Mouse (Mus musculus) megakaryocyte progenitor cell, adult 5-6 weeks (primary cell): ENCODE results near the gene Ccnd3. TPM values are rescaled to one million over a fixed set of nuclear protein-coding genes. Genes with fewer than 3 reads are reported as not detected.
"Not testable (repeated sequence)": the region's sequence is repeated elsewhere in the genome, so short reads cannot be mapped to it uniquely, and the experiment has no call there.

Source experiments
- ATAC-seq: replicated peaks from 2 replicates; pipeline ENCODE4 v1.8.0; 2016; ENCODE audit warnings: mild to moderate bottlenecking, moderate TSS enrichment, inconsistent platforms; ENCODE audit not compliant: poor library complexity
- total RNA-seq, 2 experiments: library from RNA; stranded (forward) in 1 of 2; stranded (reverse) in 1 of 2; fragments of 157-497, 149-512 nt in 1 of 2; fragments of 200-1000 nt in 1 of 2; gene quantifications; 2 replicates each; pipeline versions ENCODE4 v1.2.3 to v1.2.4; 2015 to 2017

The Ccnd3 gene
- total RNA-seq, 2 experiments from 2014 or later, result 51.4 to 95.3 TPM

DNA sequence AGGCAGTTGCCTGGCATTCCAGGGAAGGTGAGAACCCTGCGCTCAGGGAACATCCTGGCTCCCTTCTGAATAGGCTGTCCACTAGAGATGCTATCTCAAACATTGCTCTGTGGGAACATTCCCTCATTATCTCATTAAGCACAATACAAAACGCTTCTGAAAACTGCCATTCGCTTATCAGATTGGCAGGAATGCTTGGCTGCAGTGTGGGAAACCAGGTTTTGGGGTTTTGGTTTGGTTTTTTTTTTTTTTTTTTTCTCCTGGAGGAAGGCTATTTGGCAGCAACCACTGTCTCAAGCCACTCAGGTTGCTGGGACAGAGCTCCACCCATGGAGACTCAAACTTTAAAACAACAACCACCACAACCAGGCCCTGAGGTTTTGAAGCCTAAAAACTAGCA is 25.0 kb upstream of the Ccnd3 start:
- ATAC-seq, result no peak

DNA sequence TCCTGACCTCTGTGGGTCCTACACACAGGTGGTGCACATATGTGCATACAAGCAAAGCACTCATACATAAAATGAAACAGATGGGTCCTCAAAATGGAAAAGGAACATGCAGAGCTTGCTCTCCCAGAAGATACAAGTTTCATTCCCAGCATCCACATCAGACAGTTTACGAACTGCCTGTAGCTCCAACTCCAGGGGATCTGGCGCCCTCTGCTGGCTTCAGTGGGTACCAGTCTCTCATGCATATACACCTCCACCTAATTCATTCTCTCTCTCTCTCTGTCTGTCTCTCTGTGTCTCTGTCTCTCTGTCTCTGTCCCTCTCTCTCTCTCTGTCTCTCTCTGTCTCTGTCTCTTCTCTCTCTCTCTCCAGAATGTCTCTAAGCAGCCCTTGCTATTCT is 22.4 kb upstream of the Ccnd3 start:
- ATAC-seq, result peak; percentile 56

GRCm38 (mm10) chr17:47484241-47484921 is 20.5 kb upstream of the Ccnd3 start:
- ATAC-seq, result peak; percentile 65

DNA sequence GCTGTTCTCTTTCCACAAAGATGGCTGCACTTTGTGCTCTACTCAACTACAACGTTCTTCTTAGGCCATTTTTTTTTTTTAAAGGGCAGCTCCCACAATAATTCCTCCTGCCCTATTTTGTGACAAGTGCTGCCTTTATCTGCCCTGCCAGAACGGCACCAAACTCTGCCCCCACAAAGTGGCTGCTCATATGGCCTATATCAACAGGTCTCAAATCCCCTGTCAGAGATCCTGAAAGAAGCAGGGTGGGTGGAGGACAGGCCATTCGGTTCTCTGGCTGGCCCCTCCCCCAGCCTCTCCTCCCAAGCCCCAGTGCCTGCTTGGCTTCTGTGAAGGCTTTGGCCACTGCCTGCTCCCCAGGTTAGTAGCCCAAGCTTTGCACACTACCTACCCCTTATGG is 19.9 kb upstream of the Ccnd3 start:
- ATAC-seq, result peak; percentile 47; the same call in 1 of the 2 replicates

DNA sequence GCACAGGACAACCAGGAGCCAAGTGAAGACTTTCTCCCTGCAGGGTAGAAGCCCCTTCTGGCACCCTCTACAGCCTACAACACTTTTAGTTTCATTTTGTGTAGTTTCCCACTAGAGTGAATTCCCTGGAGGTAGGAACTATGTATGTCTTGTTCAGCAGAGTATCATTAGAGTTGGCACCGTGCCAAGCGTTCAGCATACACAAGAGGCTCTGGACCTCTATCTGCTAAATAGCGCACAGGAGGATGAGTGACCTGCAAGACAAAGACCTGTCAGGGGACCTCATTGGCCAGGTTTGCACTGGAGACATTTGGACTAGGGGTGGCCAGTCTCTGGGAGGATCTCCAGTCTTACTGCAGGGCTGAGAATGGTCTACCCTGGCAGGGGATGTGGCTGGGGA is 19.1 kb upstream of the Ccnd3 start:
- ATAC-seq, result 0 out of 2 replicates have a peak, but pooled peaks have one; percentile 8

DNA sequence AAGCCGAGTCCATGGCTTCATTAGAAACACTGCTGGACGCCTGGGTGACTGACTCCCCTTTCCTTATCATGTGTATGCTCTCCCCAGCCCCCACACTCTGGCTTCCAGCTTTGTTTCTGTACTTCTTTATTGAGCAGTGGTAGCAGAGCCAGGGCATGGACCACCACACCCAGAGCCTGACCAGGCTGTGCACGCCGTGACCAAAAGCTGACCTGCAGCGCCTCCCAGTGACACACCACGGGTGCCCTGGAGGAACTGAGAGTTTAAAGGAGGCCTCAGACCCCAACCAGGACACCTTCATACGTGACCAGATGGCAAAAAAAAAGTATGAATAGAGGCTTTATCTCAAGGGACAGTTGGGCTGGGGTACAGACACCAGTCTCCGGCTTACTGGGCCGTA is 14.1 kb upstream of the Ccnd3 start:
- ATAC-seq, result no peak

GRCm38 (mm10) chr17:47492731-47493130 is 12.1 kb upstream of the Ccnd3 start:
- ATAC-seq, result no peak

- ATAC-seq, result no peak
These were observed 11.2 kb upstream of the Ccnd3 start for GRCm38 (mm10) chr17:47493653-47494052.

GRCm38 (mm10) chr17:47494132-47494531 is 10.7 kb upstream of the Ccnd3 start:
- no peak for ATAC-seq

DNA sequence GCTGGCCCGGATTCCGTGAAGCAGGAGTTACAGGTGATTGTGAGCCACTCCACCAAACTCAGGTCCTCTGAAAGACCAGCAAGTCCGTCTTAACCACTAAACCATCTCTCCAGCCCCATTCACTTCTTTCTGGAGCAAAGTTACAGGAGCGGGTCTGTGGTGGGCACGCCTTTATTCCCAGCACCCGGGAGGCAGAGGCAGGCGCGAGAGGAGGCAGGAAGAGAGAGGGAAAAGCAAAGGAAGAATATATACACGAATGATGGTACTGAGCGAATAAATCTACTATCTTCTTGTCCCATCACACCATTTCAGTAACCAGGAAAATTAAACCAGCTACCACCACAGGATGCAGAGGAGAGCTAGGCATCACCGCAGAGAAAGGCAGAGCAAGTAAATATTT is 3.3 kb upstream of the Ccnd3 start:
- no peak for ATAC-seq

GRCm38 (mm10) chr17:47501946-47502706 is 2.7 kb upstream of the Ccnd3 start, which contains the start of gene Taf8:
Taf8 (minus strand) TSS chr17:47502292.
- ATAC-seq, result peak; percentile 86

DNA sequence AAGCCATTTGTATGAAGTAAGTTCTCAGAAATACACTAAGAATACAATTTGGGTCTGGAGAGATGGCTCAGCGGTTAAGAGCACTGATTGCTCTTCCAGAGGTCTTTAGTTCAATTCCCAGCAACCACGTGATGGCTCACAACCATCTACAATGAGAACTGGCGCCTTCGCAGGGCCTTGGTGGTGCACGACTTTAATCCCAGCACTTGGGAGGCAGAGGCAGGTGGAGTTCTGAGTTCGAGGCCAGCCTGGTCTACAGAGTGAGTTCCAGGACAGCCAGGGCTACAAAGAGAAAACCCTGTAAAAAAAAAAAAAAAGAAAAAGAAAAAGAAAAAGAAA is 2.2 kb upstream of the Ccnd3 start:
- not testable (repeated sequence) for ATAC-seq

GRCm38 (mm10) chr17:47503689-47504088 is 1.2 kb upstream of the Ccnd3 start:
- no peak for ATAC-seq

DNA sequence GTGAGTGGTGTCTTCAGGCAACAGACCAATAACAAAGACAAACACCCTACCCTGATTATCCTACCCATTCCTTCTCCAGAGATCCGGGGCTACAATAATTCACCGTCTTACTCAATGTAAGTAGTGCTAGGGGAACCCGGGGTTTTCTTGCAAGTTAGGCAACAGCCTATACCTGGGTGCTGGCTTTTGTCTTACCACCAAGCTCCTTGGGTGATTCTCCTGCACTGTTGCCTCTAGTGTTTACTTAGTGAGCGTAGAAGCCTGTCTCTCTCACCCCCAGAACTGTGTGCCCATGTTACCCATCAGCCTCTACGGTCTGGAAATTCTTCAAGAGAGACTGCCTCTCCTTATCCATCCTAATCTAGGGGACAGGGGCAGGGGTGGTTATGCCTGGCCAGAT is 623 bp upstream of the Ccnd3 start:
- no peak for ATAC-seq

- ATAC-seq, result no peak
These were observed 715 bp downstream of the Ccnd3 start for GRCm38 (mm10) chr17:47505566-47505965.

DNA sequence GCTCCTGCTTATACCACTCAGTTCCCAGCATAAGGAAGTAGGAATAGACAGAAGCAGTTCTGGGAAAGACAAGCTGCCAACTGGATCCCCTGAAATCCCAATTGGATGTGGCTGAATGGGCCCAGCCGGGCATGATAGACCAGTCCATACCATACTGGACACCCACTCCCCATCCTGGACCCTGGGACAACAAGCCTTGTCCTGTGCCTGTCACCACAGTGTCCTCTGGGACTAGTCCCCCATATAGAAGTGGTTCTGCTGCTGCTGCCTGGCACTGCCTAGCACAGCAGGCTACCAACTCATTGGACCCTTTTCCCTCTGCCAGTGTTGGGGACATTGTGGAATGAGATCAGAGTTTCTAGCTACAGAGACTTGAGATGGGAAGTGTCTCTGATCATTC is 1.2 kb downstream of the Ccnd3 start:
- no peak for ATAC-seq

- ATAC-seq, result no peak
These were observed 1.8 kb downstream of the Ccnd3 start for GRCm38 (mm10) chr17:47506697-47507096.

DNA sequence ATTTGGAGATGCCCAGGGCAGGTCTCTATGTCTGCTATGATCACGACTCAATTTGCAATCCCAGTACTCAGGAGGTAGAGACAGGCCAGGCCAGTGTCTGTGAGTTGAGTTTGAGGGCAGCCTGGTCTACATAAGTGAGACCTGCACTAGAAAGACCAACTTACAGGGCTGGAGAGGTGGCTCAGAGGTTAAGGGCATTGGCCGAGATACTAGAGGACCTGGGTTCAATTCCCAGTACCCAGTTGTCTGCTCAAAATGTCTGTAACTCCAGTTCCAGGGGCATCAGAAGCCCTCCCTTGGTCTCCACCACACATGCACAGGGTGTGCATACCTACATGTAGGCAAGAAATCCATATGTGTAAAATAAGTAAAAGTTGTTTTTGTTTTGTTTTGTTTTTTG is 2.7 kb downstream of the Ccnd3 start:
- no peak for ATAC-seq

GRCm38 (mm10) chr17:47508012-47508608 is 3.3 kb downstream of the Ccnd3 start:
- ATAC-seq, result peak; percentile 64

DNA sequence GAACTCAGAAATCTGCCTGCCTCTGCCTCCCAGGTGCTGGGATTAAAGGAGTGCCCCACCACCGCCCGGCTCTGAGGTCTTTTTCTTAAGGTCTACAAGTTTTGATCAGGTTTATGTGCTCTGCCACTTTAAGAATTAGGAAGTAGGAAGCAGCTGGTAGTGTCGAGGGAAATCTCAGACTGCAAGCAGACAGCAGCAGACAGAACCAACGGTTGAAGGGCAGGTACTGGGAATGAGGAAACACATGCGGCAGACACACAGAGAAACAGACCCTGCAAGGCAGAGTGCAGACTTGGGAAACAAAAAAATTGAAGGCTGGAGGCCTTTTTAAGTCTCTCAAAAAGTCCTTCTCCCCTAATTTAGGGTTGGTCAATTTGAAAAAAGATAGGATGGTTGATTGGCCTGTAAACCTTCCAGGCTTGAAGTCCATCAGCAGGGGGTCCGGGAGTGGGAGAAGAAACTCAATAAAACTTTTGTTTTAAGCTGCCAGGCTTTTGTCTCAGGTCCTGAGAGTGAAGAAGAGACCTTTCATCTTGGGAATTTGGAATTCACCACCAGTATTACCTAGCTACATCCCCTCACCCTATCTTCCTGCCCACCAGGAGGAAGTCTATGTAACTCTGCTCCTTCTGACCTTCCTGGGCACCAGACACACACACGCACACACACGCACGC is 4.3 kb downstream of the Ccnd3 start:
- ATAC-seq, result 0 out of 2 replicates have a peak, but pooled peaks have one; percentile 8
